Mouse (Mus musculus) megakaryocyte, adult 5-6 weeks (primary cell): Measurements from ENCODE around the gene Rfx1. TPM values are rescaled to one million over a fixed set of nuclear protein-coding genes. Genes with fewer than 3 reads are reported as not detected.

Experiments used
- ATAC-seq: 2 replicates; pipeline ENCODE4 v1.8.0; 2016; ENCODE audit warnings: mild to moderate bottlenecking, inconsistent platforms; ENCODE audit not compliant: poor library complexity, severe bottlenecking
- total RNA-seq, 2 experiments: library from RNA; stranded (forward) in 1 of 2; stranded (reverse) in 1 of 2; fragments of 153-499, 151-499 nt in 1 of 2; fragments of 221-1000, 200-1000 nt in 1 of 2; gene quantifications; 2 replicates each; pipeline versions ENCODE4 v1.2.3 to v1.2.4; 2015 to 2017

The Rfx1 gene
- total RNA-seq (2015) (9.9 and 10.6 TPM in 2 replicates), total RNA-seq (2017) (4.2 and 5.3 TPM in 2 replicates)

GRCm38 (mm10) chr8:84066291-84066930 is at the start of gene Rfx1:
TSS of gene Rfx1 (plus strand) at chr8:84066834.
- ATAC-seq = peak; percentile 81

- no peak for ATAC-seq
Measured at GRCm38 (mm10) chr8:84019738-84020137, 46.9 kb upstream of the Rfx1 start.

- ATAC-seq = no peak
Measured at GRCm38 (mm10) chr8:84021096-84021495, 45.5 kb upstream of the Rfx1 start, which contains the start of gene Palm3. TSS of gene Palm3 (plus strand) at chr8:84021471.

GRCm38 (mm10) chr8:84021569-84021968 is 45.1 kb upstream of the Rfx1 start:
- ATAC-seq = no peak

DNA sequence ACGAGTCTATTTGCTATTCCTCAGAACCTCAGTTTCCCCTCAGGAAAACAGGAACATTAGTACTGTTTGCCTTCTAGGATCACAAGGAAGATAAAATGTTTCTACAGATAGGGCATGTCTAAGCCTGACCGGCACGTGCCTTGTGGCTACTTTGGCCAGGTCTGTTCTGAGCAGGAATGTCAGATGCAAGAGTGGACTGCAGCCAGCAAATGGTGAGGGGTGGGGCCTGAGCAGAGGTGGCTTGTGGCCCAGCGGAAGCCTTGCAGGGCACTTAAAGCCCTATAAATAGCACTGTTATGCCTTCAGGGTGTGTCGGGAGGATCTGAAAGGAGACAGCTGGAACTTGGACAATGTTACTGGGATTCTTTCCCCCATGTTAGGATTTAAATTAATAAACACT is 43.5 kb upstream of the Rfx1 start:
- no peak for ATAC-seq

DNA sequence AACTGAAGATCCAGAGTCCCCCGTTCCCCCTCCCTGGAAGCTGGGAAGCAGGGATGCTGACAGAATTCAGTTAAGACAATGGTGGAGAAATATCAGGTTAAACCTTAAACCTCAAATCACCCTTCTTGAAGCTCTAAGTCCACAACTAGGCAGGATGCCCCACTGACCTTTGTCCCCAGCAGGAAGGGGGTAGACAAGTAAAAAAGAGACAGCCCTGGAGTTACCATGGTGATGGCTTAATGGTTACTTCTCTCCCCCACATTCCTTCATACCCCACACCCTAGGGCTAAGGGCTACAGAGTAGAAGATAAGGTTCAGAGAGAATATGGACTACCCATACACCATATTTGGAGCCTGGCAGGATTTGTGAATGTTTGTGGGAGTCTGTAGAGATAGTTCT is 43.0 kb upstream of the Rfx1 start:
- ATAC-seq = no peak

DNA sequence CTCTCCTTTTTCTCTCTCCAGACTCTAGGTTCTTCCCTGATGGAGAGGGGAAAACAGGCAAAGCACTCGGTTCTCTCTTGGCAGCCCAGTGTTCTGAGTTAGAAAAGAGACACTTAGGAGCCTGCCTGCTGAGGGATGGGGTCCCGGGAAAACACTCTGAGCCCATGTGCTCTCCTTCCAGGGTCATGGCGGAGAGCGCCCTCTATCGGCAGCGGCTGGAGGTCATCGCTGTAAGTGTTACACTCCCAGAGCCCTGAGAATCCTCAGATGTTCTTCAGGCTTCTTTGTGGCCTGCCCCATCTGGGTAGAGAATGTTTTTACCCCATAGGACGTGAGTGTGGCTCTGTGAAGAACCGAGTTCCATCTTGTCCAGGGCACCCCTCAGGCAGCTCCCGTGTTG is 42.5 kb upstream of the Rfx1 start:
- ATAC-seq = peak; percentile 53; the same call in 1 of the 2 replicates

DNA sequence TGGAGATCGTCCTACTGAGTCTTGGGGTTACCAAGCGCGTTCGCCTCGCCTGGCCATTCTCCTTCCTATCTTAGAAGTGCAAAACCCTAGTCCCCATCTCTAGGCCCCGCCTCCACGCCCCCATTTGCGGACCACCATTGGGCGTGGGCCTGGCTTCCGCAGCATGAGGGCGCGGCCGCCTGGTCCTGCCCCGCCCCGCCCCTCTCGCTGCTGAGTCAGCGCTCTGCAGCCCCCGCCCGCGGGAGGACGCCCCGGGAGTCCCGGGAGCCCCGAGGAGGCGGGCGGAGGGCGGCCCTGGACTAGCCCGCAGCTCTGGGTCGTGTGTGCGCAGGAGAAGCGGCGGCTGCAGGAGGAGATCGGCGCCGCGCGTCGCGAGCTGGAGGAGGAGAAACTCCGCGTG is 40.8 kb upstream of the Rfx1 start:
- ATAC-seq = peak; percentile 68

- no peak for ATAC-seq
Measured at GRCm38 (mm10) chr8:84027449-84027848, 39.2 kb upstream of the Rfx1 start.

GRCm38 (mm10) chr8:84029272-84029671 is 37.4 kb upstream of the Rfx1 start:
- ATAC-seq = no peak

DNA sequence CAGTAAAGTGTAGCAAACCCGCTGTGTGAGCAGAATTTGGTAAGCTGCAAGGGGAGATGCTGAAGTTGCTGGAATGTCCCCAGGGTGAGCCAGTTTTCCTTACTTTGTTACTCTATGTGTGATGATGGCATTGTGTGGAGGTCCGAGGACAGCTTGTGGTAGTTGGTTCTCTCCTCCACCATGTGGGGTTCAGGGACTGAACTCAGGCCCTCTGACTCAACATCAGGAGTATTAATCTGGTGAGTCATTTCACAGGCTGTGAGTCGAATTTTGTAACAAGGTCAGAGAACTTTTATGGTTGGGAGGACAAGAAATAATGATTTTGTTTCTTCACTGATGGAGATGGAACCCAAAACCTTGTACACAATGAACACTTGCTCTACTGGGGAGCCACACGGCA is 33.9 kb upstream of the Rfx1 start:
- no peak for ATAC-seq

DNA sequence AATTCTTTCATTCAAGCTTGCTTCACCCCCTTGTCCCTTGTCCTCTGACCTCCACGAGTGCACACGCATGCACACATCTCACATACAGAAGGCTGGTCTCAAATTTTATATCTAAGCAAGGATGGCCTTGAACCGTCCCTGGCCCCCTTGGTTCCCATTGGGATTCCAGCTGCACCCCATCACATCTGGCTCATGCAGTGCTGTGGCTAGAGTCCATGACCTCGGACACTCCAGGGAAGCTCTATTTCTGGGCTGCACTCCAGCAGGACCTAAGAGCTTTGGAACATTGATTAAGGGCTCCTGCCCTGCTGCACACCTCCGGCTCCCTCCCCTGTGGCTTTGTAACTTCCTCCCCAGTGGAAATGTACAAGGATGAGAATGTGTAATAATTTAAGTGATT is 28.6 kb upstream of the Rfx1 start:
- ATAC-seq = no peak

DNA sequence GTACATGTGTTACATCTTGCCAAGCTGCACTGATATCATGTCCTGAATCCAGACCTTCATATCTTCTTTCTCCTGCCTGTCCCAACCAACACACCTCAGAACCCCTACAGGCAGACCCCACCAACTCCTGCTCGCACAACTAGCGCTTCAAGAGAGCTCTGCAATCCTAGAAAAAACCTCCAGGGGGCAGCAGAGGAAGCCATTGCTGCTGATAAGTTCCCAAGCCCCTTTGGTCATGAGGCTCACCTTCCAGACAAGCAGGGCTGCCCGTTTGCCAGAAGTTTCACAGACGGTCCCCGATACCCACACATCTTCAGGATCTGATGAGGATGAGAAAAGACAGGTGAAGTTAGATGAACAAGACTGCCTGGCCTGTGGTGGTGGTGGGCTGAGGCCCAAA is 27.6 kb upstream of the Rfx1 start:
- peak; percentile 64 for ATAC-seq

DNA sequence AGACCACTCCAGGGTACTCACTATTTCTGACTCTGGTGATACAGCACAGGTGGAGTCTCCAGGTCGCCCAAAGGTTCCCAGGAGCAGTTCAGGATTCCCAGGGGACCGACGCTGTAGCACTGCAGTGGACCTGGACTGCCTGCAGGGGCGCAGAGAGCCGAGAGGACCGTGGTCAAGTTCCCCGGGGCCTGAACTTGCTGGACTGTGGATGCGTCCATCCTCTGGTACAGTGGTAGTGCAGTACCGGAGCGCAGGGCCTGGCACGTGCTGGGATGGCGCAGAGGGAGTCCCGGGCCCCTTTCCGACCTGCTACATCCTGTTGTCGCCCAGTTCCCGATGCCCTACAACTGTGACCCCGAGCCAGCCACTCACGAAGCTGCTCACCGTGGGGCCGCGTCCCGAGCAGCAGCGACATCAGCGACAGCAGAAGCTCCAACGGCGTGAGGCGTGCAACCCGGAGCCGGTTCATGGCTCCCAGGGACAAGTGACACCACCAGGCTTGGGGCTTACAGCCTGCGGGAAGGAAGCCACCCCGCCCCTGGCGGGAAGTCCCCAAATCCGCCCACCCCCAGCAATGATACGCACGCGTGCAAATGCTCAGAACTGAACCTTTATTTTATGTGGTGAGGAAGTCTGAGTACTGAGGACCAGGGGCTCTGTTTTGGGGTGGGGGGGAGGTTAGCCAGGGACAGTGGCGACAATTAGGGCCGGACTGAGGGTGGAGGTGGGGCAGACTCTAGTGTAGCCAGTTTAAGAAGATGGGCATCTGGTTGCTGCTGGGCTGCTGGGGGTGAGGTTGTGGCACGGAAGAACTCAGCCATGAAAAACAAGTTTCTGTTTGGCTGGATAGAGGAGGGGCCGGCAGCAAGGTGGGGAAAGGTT is 24.3 kb upstream of the Rfx1 start, which contains the start of gene Il27ra:
Gene Il27ra, minus strand, starts transcription at position 524 of the 882 bp plus-strand sequence.
- ATAC-seq = peak; percentile 89

DNA sequence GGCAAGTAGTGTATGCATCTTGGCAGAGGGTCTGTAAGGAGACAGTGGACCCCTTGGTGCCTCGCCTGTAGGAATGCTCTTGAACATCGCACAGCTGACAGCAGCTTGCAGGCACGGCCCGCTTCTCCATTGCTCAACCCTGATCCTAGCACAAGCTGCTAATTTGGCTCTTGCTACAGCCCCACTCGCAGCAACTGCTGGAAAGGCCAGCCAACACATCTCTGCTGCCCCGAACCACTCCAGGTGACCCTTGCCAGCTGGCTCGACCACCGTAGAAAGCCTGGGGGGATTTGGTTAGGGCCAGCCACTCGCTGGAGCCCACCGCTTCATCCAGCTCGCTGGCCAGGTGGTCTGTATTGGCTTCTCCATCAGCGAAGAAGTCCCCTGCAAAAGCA is 23.7 kb upstream of the Rfx1 start:
- ATAC-seq = no peak

GRCm38 (mm10) chr8:84044103-84044502 is 22.5 kb upstream of the Rfx1 start:
- ATAC-seq = no peak

GRCm38 (mm10) chr8:84044900-84045299 is 21.7 kb upstream of the Rfx1 start, which contains the start of gene Rln3:
TSS of gene Rln3 (minus strand) at chr8:84045000.
- no peak for ATAC-seq

DNA sequence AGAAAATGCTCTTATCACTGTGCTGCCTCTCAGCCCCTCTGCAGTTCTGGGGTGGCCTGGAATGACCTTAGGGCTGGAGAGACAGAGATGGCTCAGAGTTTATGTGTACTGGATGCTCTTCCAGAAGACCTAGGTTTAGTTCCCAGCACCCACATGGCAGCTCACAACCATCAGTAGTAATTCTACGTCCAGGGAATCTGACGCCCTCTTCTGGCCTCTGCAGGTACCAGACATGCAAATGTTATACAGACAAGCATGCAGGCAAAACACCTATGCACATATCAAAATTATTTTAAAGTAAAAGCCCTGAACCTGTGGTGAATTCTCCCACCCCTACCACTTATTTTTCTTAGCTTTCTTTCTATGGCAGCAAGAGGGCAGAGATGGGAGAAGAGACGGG is 20.1 kb upstream of the Rfx1 start:
- ATAC-seq = no peak

DNA sequence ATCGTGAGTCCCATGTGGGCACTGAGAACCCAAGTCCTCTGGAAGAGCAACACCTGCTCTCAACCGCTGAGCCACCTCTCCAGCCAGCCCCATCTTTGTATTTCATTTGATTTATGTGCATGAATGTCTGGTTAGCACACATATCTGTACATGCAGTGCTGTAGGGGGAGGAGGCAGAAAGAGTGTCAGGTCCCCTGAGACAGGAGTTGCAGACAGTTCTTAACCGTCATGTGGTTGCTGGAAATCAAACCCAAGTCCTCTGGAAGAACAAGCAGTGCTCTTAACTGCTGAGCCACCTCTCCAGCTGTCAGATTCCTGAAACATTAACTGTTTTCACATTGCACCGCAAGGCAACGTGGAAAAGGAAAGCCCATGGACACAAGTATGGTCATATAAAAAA is 18.5 kb upstream of the Rfx1 start:
- no peak for ATAC-seq

GRCm38 (mm10) chr8:84052746-84053145 is 13.9 kb upstream of the Rfx1 start:
- ATAC-seq = no peak

- ATAC-seq = no peak
Measured at GRCm38 (mm10) chr8:84053229-84053628, 13.4 kb upstream of the Rfx1 start.

DNA sequence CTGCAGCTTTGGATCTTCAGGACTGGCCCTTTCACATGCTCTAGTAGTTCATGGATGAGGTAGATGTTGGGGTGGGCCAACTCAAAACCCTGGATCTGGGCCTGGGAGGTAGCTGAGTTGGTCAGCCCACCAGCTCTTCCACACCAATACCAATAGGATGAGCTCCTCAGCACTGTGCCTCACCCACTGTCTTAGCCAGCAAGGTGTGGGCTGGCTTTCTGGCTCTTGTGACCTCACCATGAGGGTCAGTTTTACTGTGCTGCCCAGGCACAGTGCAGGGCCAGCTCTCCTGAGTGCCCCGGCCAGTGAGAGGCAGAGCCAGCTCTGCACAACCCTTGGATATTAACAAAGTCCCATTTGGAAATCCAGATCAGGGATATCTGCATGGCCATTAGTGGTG is 8.8 kb upstream of the Rfx1 start:
- no peak for ATAC-seq
